Mouse (Mus musculus): ENCODE data around the gene Vstm2b. TPM values are rescaled to one million over a fixed set of nuclear protein-coding genes. Genes with fewer than 3 reads are reported as not detected.

The Vstm2b gene
- polyA plus RNA-seq, 1 experiment: 0.68 TPM

- Histone ChIP-seq H3K4me1 (ENCODE audit: control insufficient read depth, insufficient read depth, low read length) (no peaks in the 10 kb centered on the region), H3K4me3 (ENCODE audit: insufficient read depth, low read length) (no peak overlapping the region), H3K27ac (ENCODE audit: insufficient read depth, low read length) (no peak overlapping the region)
- TF ChIP-seq POLR2A (IDR thresholded peaks at IDR 0.05; ENCODE audit: low read depth, low read length) (no peak), CTCF (IDR thresholded peaks at IDR 0.05; ENCODE audit: borderline replicate concordance, insufficient read depth, low read length) (no peak)
These were observed 4.4 kb downstream of the Vstm2b start for GRCm38 (mm10) chr7:40902506-40902905.

DNA sequence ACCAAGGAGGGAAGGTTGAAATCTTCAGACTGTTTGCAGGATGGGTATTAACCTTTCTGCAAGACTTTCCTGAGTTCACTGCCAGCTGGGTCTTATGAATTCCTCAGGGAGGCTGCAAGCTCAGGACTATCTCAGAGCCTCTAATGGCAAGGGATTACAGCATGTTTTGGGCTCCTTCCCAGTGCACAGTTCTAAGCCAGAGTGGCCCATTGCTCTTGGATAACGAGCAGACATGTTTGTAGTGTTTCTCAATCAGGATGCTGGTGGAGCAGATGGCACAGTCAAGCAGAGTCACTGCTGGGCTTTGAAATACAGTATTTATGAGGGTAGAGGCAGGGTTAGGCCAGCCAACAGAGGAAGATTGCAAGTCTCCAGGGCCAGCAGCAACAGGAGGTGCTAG, 8.4 kb downstream of the Vstm2b start:
- TF ChIP-seq CTCF (IDR thresholded peaks at IDR 0.05; ENCODE audit: borderline replicate concordance, insufficient read depth, low read length) (no peak), POLR2A (IDR thresholded peaks at IDR 0.05; ENCODE audit: low read depth, low read length) (no peak)
- H3K4me3 ChIP-seq (ENCODE audit: insufficient read depth, low read length): no peak overlapping the region
- no peaks in the 10 kb centered on the region for H3K4me1 ChIP-seq (ENCODE audit: control insufficient read depth, insufficient read depth, low read length)

DNA sequence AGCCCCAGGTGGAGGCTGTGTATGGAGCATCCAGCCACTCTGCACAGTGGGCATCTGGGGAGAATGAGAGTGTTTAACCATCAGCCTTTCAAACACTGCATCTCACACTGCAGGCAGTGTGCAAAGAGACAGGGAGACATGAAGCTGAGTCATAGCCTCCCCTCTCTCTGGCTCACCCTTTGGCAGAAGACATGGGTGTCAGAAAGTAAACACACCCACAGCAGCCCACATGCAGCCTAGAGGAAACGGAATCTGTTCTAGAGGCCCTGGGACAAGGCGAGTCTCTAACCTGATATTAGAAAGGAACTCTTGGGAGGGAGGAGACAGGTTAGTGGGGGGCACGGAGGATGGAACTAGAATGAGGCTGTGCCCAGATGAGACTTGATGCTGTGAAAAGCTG, 18.6 kb downstream of the Vstm2b start:
- Histone ChIP-seq H3K4me1 (ENCODE audit: control insufficient read depth, insufficient read depth, low read length) (no peaks in the 10 kb centered on the region), H3K27ac (ENCODE audit: insufficient read depth, low read length) (no peak overlapping the region), H3K4me3 (ENCODE audit: insufficient read depth, low read length) (no peak overlapping the region)
- TF ChIP-seq CTCF (IDR thresholded peaks at IDR 0.05; ENCODE audit: borderline replicate concordance, insufficient read depth, low read length): no peak
- no peak for TF ChIP-seq POLR2A (IDR thresholded peaks at IDR 0.05; ENCODE audit: low read depth, low read length)

More for the DNA sequence above, 8.4 kb downstream of the Vstm2b start:
- H3K27ac ChIP-seq (ENCODE audit: insufficient read depth, low read length): no peak overlapping the region

DNA sequence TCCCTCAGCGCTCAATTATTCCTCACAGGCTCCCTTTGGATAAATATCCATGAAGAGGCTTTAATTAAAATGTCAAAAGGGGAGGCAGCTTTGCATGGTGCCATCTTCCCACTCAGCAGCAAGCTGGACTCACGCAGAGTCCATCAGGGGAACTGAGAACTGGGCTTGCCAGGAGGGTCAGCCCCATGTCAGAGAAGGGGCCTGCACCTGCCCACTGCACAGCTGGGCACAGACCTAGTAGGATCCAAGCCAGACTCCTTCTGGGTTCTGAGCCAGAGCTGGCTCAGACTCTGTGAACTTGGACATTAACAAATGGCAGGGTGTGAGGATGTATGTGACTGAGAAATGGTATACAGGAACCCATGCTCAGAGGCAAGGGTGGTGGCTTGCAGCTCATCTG, 22.0 kb downstream of the Vstm2b start:
- Histone ChIP-seq H3K27ac (ENCODE audit: insufficient read depth, low read length) (no peak overlapping the region), H3K4me1 (ENCODE audit: control insufficient read depth, insufficient read depth, low read length) (no peaks in the 10 kb centered on the region), H3K4me3 (ENCODE audit: insufficient read depth, low read length) (no peak overlapping the region)
- TF ChIP-seq POLR2A (IDR thresholded peaks at IDR 0.05; ENCODE audit: low read depth, low read length): no peak
- no peak for TF ChIP-seq CTCF (IDR thresholded peaks at IDR 0.05; ENCODE audit: borderline replicate concordance, insufficient read depth, low read length)

DNA sequence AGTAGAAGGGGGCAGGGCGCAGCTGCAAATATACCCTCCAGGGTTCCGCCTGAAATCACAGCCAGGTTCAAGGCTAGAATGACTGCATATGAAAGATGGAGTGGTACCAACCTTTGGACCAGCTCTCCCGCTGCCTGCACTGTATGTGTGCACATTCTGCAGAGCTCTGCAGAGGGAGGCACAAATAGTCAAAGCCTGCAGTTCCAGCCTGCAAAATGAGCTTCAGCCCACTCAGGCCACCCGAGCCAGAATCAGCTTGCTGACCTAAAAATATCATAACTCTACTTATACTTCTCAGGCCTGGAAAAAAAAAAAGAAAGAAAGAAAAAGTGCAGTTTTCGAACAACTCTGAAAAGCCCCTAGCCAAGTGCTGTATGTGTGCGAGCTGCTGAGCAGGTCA, 23.2 kb downstream of the Vstm2b start:
- Histone ChIP-seq H3K27ac (ENCODE audit: insufficient read depth, low read length) (no peak overlapping the region), H3K4me3 (ENCODE audit: insufficient read depth, low read length) (no peak overlapping the region), H3K4me1 (ENCODE audit: control insufficient read depth, insufficient read depth, low read length) (no peaks in the 10 kb centered on the region)
- TF ChIP-seq CTCF (IDR thresholded peaks at IDR 0.05; ENCODE audit: borderline replicate concordance, insufficient read depth, low read length): no peak
- TF ChIP-seq POLR2A (IDR thresholded peaks at IDR 0.05; ENCODE audit: low read depth, low read length): no peak

DNA sequence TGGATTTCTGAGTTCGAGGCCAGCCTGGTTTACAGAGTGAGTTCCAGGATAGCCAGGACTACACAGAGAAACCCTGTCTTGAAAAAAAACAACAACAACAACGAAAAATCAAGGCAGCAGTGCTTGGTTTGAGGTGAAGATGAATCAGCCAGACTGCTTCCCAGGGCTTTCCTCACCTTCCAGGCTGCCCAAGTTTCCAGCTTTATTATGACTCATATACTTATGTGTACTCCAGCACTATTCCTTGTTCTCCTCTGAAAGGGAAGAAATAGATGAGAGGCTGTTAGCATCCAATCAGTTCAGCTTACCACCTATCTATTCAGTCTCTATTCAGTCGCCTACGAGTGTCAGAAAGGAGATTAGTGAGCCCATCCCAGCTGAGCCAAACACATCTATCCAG, 24.7 kb downstream of the Vstm2b start:
- no peak for TF ChIP-seq POLR2A (IDR thresholded peaks at IDR 0.05; ENCODE audit: low read depth, low read length)
- TF ChIP-seq CTCF (IDR thresholded peaks at IDR 0.05; ENCODE audit: borderline replicate concordance, insufficient read depth, low read length): no peak
- H3K4me1 ChIP-seq (ENCODE audit: control insufficient read depth, insufficient read depth, low read length): no peaks in the 10 kb centered on the region
- H3K27ac ChIP-seq (ENCODE audit: insufficient read depth, low read length): no peak overlapping the region
- no peak overlapping the region for H3K4me3 ChIP-seq (ENCODE audit: insufficient read depth, low read length)

DNA sequence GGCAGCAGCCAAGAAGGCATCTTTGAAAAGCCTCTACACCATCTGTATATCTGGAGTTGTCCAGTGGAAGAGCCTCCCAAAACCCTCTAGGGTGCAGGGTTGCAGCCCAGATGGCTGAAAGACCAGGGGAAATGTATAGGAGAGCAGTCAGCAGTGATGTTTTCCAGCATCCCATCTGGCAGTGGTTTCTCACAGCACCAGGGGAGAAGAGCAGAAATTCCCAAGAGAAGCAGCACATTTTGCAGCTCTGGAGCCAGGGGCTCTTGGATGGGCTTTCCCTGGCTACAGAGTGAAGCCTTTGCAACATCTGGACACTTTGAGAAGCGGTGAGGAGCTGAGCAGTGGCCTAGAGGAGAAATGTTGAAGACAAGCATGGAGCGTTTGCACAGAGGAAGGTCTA, 30.3 kb downstream of the Vstm2b start:
- H3K4me3 ChIP-seq (ENCODE audit: insufficient read depth, low read length): no peak overlapping the region
- H3K4me1 ChIP-seq (ENCODE audit: control insufficient read depth, insufficient read depth, low read length): no peaks in the 10 kb centered on the region
- TF ChIP-seq CTCF (IDR thresholded peaks at IDR 0.05; ENCODE audit: borderline replicate concordance, insufficient read depth, low read length) (no peak), POLR2A (IDR thresholded peaks at IDR 0.05; ENCODE audit: low read depth, low read length) (no peak)
- no peak overlapping the region for H3K27ac ChIP-seq (ENCODE audit: insufficient read depth, low read length)

DNA sequence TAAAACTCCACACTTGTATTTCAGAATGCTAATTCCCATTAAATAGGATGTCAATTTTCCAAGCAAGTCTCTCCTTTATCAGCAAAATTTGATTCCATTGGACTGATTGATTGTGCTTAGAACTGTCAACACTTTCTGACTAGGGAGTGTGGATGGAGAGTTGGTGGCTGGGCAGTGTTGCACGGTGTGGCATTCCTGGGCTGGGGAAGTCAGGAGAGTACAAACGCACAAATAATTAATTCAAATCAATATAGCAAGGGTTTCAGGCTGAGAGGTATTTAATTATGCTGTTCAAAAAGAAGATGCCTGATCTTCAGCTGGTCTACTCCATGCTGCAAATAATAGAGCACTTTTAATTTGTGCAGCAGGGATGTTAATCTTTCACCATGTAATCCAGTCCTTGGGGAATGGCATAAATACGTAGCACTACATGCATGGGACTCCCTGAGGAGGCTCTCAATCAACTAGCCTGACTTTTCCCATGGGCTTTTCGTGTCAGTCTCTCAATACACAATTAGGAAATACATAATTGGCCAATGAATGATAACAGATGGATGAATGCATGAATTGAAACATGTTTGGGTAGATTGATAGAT, 38.6 kb downstream of the Vstm2b start:
- no peak for TF ChIP-seq CTCF (IDR thresholded peaks at IDR 0.05; ENCODE audit: borderline replicate concordance, insufficient read depth, low read length)
- TF ChIP-seq POLR2A (IDR thresholded peaks at IDR 0.05; ENCODE audit: low read depth, low read length): no peak
- Histone ChIP-seq H3K4me1 (ENCODE audit: control insufficient read depth, insufficient read depth, low read length) (no peaks in the 10 kb centered on the region), H3K4me3 (ENCODE audit: insufficient read depth, low read length) (no peak overlapping the region), H3K27ac (ENCODE audit: insufficient read depth, low read length) (no peak overlapping the region)

DNA sequence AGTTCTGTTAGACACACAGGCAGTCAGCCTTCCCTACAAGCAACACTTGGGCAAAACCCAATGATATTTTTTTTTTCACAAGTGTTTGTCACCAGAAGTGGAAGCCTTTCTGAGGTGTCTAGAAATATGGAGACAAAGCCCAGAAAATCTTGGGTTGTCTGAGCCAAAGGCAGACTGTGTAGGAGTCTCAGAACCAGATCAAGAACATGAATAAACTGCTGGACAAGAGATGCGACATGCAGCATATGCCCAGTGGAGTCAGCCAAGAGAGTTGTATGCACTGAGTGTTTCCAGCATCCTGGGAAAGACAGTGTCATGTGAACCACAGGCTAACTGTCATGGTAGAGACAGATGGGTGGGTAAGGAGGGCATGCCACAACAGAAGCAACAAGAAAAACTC, 41.2 kb downstream of the Vstm2b start:
- Histone ChIP-seq H3K4me1 (ENCODE audit: control insufficient read depth, insufficient read depth, low read length) (no peaks in the 10 kb centered on the region), H3K4me3 (ENCODE audit: insufficient read depth, low read length) (no peak overlapping the region), H3K27ac (ENCODE audit: insufficient read depth, low read length) (no peak overlapping the region)
- TF ChIP-seq POLR2A (IDR thresholded peaks at IDR 0.05; ENCODE audit: low read depth, low read length): no peak
- TF ChIP-seq CTCF (IDR thresholded peaks at IDR 0.05; ENCODE audit: borderline replicate concordance, insufficient read depth, low read length): no peak

- Histone ChIP-seq H3K4me1 (ENCODE audit: control insufficient read depth, insufficient read depth, low read length) (no peaks in the 10 kb centered on the region), H3K4me3 (ENCODE audit: insufficient read depth, low read length) (no peak overlapping the region), H3K27ac (ENCODE audit: insufficient read depth, low read length) (no peak overlapping the region)
- TF ChIP-seq CTCF (IDR thresholded peaks at IDR 0.05; ENCODE audit: borderline replicate concordance, insufficient read depth, low read length) (no peak), POLR2A (IDR thresholded peaks at IDR 0.05; ENCODE audit: low read depth, low read length) (no peak)
These were observed 44.3 kb downstream of the Vstm2b start for GRCm38 (mm10) chr7:40942233-40942935.

Other genes with a start within 250 kb of the Vstm2b start
- not detected in 2 replicates for gene 4930433I11Rik, start 89.2 kb downstream of the Vstm2b start, polyA plus RNA-seq (2011; ENCODE audit: insufficient read length, low read depth, missing spikeins)
- not detected in 2 replicates for gene Gm4884, start 134.4 kb downstream of the Vstm2b start, polyA plus RNA-seq (2011; ENCODE audit: insufficient read length, low read depth, missing spikeins)